Mouse (Mus musculus) left cerebral cortex, postnatal 25 days (tissue): ENCODE measurements at regions not wholly inside any gene's neighbourhood (a gene's known extent, or its start where the extent isn't known, plus 50 kb on each side); places are given as distances from the start of the nearest gene placed in this dataset.
A peak's percentile ranks its signal among the peaks of the same experiment; 100 is the strongest.

Experiments
- DNase-seq, 2 experiments: peaks; one replicate each; pipeline ENCODE4 v3.0.0; 2022; ENCODE audit warnings: low spot score in 2 of 2, mixed read lengths in 1 of 2
- intact Hi-C: fragments of 180-260 bp; cut with DNase I; formaldehyde crosslinking; loops from one replicate; pipeline ENCODE4 v1.15.1; 2025

GRCm38 (mm10) chr3:135971611-135972010, 146.5 kb downstream of the Slc39a8 start:
- DNase-seq = peak; percentile 57 to 89

GRCm38 (mm10) chr3:135972413-135972812, 147.3 kb downstream of the Slc39a8 start:
- intact Hi-C loops = loop anchor here (2.0 to 5.0 kb wide), 3 partner anchors 35 to 698 kb away; partner anchors contain the start of gene Ppp3ca
- peak; percentile 41 to 81 for DNase-seq

More at GRCm38 (mm10) chr3:135971611-135972010, 146.5 kb downstream of the Slc39a8 start:
- intact Hi-C loops = loop anchor here (2.0 to 5.0 kb wide), 3 partner anchors 36 to 699 kb away; partner anchors contain the start of gene Ppp3ca

GRCm38 (mm10) chr3:135973243-135973642, 148.2 kb downstream of the Slc39a8 start:
- intact Hi-C loops = loop anchor here (2.0 to 5.0 kb wide), 3 partner anchors 34 to 698 kb away; partner anchors contain the start of gene Ppp3ca
- DNase-seq = peak in 1 of 2 experiments; percentile 13

GRCm38 (mm10) chr3:135973842-135974241, 148.8 kb downstream of the Slc39a8 start:
- no peak for DNase-seq
- intact Hi-C loops = loop anchor here (2.0 to 5.0 kb wide), 3 partner anchors 33 to 697 kb away; partner anchors contain the start of gene Ppp3ca

GRCm38 (mm10) chr3:135974769-135975168, 149.7 kb downstream of the Slc39a8 start:
- no peak for DNase-seq
- intact Hi-C loops = loop anchor here (5.0 kb wide), 1 partner anchor 33 kb away; no protein-coding TSS in a partner anchor

GRCm38 (mm10) chr3:135987171-135987570, 162.1 kb downstream of the Slc39a8 start:
- DNase-seq = no peak
- intact Hi-C loops = no loop called here

GRCm38 (mm10) chr3:135989281-135989680, 164.2 kb downstream of the Slc39a8 start:
- DNase-seq = no peak
- intact Hi-C loops = no loop called here

- intact Hi-C loops = no loop called here
- DNase-seq = no peak
These were observed 165.3 kb downstream of the Slc39a8 start for GRCm38 (mm10) chr3:135990338-135990737.

- intact Hi-C loops = no loop called here
- no peak for DNase-seq
These were observed 165.9 kb downstream of the Slc39a8 start for GRCm38 (mm10) chr3:135990814-135991454.

GRCm38 (mm10) chr3:136000592-136001160, 175.6 kb downstream of the Slc39a8 start:
- DNase-seq = no peak
- intact Hi-C loops = no loop called here
